Mouse (Mus musculus) heart, postnatal 0 days (tissue): ENCODE measurements around the gene Bmp3.

Source experiments
- CTCF ChIP-seq: IDR thresholded peaks from 2 replicates; pipeline ENCODE4 v1.5.1; 2016; ENCODE audit warnings: antibody characterized with exemption, control low read depth, low read depth
- EP300 ChIP-seq: IDR thresholded peaks from 2 replicates; pipeline ENCODE4 v1.6.1; 2016; ENCODE audit warnings: antibody characterized with exemption, low read depth

GRCm38 (mm10) chr5:98842600-98843310 is 11.5 kb upstream of the Bmp3 start:
- TF ChIP-seq CTCF (no peak), EP300 (no peak)
